Mouse (Mus musculus): ENCODE data around the gene Cpe.
A peak's percentile ranks its signal among the peaks of the same experiment; 100 is the strongest.

The Cpe gene

DNA sequence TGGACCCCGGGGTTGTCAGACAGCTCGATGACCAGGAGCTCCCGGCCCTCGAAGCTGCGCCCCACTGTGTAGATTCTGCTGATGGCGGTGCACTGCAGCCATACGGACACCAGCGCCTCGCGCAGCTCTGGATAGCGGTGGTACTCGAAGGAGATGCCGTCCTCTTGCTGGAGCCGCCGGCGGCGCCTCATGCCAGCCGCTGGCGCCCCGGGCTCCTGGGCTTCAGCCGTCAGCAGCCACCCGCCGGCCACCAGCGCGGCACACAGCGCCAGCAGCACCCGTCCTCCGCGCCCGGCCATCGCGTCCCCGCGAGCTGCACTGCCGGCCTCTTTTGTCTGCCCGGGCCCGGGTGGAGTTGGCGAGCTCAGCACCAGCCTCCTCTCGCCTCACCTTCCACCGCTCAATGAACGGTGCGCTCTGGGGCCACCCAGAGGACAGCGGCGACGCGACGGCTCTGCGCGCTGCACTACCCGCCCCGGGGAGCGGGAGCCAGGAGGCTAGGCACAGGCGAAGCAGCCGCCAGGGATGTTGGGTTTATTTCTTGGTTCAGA is at the start of gene Cpe:
Cpe (minus strand) TSS at position 404 of the 551 bp plus-strand sequence.
- DNase-seq: peak; percentile 1

DNA sequence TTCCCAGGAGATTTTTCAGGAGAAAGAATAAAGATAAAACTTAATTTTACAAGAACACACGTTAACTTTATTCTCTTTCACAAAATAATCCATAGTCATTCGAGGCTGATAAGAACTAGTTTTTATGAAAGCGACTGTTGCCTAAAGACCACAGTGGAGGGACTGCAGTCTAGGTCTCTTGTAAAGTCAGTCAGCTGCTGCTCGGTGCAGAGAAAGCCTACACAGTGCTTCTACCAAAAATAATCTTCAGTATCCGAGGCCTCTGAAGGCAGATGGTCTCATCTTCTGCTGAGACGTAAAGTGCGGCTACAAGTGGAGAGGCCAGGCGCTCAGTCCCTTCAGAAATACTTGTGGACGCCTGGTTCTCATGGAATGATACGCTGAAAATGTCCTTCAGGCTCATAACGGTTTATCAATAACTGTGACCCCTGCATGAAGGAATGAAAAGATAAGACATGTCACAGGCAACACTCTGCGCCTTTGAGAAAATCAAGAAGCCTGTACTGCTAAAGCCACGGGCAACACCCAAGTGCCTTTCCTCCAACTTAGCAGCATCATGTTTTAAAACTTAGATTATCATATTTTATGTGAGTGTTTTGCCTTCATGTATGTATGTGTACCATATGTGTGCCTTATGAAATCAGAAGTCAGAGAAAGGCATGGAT is 47.8 kb upstream of the Cpe start:
- DNase-seq: no peak

DNA sequence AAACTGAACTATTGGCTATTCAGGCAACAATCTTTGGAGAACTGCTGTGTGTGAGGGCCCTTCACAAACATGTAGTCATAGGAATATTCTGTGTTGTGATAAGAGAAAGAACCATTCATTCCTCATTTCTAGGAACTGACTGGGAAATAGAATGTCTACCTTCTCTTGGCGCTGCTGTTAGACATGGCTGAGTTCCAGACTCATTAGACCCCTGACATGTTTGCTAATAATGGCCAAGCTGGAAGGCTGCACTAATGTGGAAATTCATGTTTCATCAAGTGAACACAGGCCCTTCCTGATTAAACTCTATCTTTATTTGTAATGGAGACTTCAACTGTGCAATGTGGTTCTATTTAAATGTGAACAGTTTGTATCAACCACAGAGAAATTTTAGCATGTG is 46.1 kb upstream of the Cpe start:
- DNase-seq: no peak

DNA sequence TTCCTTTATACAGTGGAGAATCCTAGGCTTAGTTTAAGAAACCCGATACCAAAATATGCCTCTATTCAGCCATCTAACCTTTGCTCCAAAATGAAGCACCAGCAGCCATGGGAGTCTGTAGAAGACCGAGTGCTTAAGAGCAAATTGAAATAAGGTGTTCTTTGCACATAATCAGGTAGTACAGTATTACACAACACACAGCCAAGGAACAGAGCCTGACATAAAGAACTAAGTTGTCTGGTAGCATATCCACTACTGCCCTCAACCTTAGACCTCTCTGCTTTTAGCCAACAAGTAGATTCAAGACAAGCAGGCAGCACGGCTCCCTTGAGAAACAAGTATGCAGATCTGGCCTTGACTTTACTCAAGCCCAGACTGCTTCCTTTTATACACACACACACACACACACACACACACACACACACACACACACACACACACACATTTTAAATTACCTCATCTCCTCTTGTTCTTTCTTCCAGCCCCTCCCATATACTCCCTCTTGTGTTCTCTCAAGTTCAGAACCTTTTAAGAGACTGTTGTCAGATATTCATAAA is 44.0 kb upstream of the Cpe start:
- no peak for DNase-seq

DNA sequence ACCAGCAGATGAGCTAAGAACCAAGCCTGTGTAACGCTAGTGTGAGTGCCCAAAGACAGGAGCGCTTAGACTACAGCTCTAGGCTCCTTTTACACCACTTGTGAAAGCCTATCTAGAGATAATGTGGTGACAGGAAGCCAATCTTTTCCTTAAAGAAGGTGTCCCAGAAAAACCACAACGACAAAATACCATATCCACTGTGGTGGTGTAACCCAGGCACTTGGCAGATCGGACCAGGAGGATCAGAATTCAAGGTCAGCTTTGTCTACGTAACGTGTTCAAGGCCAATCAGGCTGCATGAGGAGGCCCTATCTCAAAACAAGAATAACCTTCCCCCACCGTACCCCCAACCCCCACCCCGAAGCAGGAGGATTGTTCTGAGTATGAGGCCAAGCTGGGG is 42.3 kb upstream of the Cpe start:
- no peak for DNase-seq

DNA sequence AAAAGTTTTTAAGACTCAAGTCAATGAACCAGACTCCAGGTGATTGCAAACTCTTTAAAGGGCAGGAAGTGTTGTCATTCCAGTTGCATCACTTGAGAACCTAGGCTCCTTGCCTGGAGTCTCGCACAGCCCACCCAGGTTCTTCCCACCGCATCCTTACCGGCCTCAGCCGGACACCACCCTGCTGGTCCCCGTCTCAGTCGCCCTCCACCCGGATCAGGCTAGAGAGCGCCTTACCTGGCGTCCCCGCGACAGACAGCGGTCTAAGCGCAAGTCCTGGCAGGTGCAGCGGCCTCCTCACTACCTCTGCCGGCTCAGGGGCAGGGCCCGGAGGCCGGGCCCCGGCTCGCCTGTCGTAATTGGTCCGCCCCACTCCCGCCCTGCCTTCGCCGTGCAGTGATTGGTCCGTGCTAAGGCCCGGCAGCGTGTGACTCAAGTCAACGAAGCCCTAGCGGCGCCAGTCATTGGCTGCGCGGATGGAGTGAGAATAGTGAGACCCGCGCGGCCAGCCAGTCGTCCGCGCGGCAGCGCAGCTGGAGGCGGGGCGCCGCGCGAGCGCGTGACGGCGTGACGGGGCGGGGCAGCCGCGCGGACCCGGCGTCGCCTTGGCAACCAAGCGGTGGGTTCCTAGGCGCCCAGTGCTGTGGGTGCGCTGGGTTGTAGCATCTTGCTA is 40.6 kb upstream of the Cpe start, which contains the start of gene Msmo1:
Msmo1 (minus strand) TSS at position 522 of the 673 bp plus-strand sequence.
- peak; percentile 95 to 96 for DNase-seq

DNA sequence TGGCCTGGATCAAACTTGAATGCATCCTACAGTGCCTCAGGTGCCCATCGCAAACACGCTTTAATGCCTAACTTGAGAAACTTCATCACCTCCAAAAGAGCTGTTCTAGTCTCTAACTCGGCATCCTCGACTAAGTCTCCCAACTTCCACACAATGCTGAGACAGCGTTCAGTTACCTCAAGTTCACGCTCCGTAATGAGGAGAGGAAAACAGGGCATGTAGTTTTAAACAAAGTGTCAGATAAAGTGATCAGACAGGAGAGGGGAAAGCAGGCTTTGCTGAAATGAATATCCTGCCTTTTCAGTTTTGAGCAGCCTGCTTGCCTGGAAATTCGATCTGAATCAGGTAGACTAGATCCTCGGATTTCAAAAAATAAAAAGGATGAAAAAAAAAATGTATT is 39.7 kb upstream of the Cpe start:
- no peak for DNase-seq

DNA sequence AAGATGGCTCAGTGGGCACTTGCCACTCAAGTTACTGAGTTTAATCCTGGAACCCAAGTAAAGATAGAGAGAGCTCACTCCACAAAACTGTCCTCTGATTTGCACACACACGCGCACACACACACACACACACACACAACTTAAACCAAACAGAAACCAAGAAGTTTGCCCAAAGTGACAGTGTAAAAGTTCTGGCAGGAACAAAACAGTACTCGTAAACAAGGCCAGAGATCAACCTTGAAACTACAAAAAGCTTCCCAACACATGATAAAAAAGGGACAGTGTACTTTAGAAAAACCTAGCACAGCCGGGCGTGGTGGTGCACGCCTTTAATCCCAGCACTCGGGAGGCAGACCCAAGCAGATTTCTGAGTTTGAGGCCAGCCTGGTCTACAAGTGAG is 35.3 kb upstream of the Cpe start:
- DNase-seq: no peak

DNA sequence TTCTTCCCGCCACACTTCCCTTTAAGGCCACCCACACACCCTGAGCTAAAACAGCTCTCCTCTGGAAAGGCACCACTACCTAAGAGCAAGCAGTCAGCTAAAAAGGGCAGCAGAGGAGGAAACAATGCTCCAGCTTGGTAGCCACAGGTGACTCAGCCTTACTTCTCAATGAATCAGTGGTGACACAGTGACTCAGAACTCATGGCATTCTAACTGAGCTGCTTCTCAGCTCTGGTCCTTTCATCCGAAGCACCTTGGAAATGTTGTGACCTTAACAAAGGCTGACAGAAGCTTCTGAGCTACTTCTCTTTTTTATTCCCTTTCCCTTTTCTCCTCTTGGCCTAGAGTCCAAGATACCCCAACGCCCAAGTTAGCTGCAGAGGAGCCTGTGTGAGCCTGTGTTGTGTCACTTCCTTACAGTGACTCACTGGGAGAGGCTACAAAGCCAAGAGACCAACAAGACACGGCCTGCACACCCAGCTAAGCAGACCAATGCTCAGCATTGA is 33.4 kb upstream of the Cpe start:
- DNase-seq: no peak

DNA sequence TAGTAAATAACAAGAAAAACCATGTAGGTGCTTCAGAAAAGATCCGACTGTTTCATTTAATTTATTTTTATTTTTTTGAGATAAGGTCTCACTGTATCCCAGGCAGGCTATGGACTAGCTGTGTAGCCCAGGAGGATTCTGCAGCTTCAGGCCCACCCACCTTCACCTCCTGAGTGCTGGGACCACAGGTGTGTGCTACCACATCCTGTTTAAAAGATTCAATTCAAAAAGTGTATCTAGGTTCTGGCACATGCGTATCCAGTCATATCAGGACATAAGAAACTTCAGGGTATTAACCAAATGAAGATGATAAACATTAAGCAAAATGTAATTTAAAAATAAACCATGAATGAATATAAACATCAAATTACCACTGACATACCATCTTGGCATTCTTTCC is 30.4 kb upstream of the Cpe start:
- no peak for DNase-seq

DNA sequence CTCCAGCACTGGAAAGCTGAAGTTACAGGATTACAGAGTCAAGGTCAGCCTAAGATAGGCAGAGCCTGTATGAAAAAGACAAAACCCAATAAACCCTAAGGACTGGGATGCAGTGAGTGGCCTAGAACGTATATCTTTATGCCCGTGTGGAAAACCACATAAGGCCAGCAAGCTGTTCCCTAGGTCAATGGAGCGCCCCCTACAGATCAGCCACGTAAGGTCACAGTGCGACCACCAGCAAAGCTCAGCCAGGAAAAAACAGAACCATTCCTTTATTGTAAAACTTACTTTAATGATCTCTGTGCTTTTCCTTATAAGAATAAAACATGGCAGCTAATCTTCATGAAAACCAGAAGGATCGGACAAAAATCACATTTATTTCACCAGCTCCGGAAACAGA is 25.0 kb upstream of the Cpe start:
- no peak for DNase-seq

DNA sequence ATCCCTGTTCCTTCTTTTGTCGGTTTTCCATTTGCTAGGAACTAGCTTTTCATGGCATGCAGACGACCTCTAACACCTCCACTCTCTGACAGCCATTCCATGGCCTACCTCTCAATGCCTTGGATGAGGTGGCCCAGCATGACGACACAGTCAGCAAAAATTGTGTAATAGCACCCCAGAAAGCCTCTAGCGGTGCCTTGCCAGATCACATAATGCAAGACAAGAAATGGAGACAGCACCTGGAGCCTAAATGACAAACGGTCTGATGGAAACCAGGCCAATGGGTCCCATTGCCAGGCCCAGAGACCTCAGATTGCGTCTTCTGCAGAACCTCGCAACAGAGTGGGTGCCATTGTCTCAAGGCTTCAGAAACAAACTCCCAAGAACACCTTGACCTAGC is 19.6 kb upstream of the Cpe start:
- DNase-seq: no peak

DNA sequence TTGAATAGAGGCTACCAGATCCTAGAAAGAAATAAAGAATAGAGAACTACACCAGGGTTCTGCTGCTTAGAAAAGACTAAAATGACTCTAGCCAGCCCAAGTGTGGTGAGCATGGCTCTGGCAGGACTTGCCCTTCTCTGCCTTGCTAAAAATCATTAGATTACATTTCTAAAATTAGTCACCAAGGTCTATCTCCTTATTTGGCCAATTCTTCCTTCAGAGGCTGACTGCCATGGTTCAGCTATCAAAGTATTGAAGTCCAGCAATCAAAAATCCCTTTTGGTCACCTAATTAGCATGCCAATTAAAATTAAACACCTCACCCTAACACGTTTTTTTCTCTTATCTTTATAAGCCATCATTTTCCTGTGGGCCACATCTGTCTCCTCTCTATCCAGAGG is 18.7 kb upstream of the Cpe start:
- no peak for DNase-seq

DNA sequence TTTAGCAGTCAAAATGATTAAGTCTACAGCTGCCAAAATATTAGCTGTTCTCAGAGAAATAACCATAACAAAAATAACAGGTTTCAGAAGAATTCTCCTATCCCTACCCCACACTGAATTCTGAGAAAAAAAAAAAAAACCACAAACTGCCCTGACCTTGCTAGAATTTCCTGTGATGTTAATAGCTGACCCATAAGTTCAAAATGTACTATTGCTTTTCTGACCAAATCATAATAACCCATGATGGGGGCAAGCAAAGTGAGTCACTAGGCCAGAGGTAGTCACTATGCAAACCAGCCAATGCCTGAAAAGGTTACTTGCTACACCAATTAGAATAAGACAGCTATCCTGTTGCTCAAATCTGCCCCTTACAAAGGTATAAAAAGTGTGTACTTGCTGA is 14.6 kb upstream of the Cpe start:
- DNase-seq: no peak

DNA sequence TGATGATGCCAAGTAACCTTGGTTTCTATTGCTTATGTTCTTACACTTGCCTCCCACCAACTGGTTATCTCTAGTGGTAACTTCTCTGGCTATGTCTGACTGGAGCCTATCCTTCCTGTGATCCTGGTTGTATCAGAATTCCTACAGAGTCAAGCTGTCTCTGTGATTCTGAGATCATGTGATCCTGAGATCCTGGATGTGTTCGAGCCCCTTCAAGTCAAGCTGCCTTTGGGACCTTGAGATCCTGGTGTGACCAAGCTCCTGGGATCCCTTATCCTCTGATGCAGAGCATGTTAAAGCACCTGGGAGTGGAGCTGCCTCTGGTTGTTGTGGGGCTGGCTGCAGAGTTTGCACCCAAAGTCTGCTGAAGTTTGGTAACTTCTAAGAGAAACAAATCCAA is 10.3 kb upstream of the Cpe start:
- no peak for DNase-seq

DNA sequence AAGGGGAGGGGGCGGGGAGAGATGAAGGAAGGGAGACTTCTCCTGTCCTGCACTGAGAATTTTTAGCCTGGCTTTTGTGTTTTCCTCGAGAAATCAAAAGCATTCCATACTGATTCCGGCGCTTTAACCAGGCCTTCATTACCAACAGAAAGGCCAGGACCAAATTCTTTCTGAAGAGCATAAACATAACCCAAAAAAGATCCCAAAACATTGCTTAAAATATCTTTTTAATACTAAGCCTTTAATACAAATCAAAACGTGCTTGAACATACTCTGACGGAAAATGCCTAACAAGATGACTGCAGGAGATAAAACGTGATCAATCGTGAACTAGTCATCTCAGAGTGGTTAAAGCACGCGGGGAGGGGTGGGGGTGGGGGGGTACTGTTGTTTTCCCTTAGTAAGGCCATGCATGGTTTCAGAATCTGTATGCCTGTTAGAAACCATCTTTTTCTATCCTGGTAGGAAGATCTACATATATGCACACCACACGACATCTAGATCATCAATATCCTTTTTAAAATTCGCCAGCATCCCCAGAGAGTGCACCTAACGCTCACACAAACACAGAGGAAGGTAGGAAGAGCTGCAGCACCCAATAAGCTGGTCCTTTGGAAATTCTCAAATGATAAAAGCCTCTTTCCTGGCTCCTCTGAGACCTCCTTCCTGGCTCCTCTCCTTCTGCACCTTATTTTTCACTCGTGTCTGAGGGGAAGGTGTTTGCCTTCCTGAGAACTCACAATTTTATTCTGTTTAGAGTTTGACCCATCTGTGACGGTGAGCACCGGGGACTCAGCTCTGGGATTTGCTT is 1.1 kb downstream of the Cpe start:
- DNase-seq: no peak

DNA sequence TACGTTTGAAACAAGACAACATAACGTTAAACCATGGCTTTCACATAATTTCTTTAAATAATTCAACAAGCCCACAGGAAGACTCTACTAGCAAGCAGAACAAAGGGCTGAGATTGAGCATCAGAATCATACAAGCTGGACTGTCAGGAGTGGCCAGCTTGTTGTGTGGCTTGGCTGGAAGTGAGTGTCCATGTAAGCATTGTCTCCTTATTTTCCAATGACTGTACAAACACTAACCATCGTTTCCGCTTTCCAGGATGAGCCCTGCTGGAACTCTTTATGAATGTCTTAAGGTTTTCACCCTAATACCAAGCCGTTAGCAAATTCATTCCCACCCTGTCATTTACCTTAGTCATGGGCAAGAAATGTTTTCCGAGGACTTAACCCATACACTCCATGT is 2.0 kb downstream of the Cpe start:
- no peak for DNase-seq

DNA sequence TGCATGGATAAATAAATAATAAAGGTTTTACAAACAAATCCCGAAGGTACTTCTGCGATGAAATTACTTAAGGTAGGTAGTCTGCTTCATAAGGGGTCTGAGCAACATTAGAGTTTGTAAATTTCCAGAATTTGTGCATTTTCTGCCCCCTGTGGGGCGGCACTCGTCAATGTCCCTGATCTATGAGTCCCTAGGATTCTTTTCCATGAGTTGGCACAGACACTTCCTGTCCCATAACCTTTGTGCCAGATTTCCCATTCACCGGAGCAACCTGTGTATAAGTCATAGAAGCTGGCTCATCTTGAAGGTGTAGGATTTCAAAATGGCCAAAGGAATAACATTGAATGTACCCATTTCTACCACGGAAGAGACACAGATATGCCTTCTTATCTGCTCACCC is 2.5 kb downstream of the Cpe start:
- no peak for DNase-seq

DNA sequence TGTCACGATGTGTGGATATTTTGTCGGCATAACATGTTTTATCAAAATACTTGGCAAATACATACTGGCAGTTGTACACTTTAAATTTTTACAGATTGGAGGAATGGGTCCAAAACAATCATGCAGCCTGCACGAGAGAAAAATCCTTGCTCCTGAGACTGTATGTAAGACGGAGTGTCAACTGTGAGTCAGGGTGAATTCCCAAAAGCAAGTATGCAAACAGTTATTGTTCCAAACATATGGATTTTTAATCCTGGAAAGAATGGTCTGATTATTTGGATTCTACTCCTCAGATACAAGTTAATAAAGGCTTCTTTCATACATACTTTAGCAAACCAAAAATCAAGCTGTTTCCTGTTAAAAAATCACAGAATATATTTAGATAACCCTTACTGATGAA is 4.1 kb downstream of the Cpe start:
- no peak for DNase-seq

DNA sequence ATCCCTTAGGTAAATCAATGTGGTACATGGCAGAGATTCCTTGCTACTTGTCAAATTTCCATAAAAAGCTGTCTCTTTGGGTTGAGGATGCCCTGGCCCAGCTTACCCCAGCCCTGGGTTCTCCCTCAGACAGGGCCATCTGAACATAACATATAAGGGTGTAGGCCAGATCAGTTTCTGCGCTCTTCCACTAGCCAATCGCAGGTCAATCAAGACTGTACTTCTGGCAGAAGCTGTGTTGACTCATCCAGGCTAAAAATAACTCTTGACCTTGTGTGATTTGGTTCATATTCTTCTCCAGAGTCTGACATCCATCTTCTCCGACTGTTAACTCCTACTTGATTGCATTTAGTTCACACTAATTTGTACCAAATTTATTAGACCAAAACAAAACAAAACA is 4.7 kb downstream of the Cpe start:
- no peak for DNase-seq

DNA sequence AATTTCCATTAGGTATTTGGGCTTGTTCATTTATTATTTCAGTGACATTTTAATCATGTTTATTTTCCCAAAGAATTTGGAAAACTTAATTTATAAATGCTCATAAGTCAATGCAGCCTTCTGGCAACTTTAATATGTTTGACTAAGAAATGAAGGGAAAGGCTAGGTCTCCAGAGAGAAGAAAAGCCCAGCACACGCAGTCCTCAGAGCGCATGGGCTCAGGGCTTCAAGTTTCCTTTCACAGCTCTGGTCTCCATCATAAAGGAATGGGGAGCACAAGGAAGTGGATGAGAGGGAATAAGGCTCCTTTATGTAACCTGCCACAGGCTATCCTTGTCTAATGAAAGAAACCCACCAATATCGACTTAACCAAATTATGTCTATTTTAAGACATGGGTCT is 10.4 kb downstream of the Cpe start:
- DNase-seq: no peak

DNA sequence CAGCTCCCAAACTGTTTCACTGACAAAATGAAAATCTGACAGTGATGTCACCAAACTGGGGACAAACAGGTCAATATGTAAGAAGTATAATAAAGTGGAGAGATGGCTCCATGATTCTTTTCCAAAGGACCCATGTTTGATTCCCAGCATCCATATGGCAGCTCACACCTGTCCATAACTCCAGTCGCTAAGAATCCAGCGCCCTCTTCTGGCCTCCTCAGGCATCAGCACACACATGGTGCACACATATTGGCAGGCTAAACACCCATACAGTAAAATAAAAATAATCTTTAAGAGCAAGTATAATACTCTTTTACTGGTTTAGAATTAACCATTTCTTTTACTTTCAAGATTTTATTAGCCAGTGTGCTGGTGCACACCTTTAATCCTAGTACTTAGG is 16.5 kb downstream of the Cpe start:
- no peak for DNase-seq

DNA sequence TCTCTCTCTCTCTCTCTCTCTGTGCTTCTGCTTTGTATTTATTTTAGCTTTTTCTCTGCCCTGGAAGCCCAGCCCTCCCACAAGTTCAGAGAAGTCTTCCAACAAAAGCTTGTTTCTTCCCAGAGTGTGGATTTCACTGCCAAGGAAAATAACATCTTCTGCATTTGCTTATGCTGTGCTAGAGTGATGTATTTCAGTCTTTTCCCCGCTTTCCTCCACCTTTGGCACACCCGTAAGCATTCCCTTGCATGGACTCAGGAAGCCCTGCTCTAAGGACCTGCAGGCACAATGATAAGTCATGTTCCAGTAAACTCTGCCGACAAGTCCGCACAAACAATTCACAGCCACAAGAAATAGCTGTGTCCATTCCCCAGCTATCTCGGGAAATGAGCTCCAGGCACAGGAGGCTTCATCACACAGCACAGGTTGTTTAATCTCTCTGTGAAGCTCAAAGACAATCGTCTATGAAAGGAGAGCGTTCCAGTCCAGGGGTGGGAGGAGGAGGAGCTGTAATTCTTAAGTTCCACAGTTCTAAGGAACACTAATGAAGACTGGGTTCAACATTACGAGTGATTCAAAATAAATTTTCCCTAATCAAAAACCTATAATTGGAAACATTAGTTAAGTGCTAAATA is 17.8 kb downstream of the Cpe start:
- no peak for DNase-seq
